Mouse (Mus musculus): ENCODE results near the gene Olfr195. TPM values are rescaled to one million over a fixed set of nuclear protein-coding genes. Genes with fewer than 3 reads are reported as not detected.
"Not testable (repeated sequence)": the region's sequence is repeated elsewhere in the genome, so short reads cannot be mapped to it uniquely, and the experiment has no call there.

Gene Olfr195
- total RNA-seq (2021): not detected
- long read RNA-seq, experiment 1: 0 reads
- long read RNA-seq, experiment 2: 0 reads

DNA sequence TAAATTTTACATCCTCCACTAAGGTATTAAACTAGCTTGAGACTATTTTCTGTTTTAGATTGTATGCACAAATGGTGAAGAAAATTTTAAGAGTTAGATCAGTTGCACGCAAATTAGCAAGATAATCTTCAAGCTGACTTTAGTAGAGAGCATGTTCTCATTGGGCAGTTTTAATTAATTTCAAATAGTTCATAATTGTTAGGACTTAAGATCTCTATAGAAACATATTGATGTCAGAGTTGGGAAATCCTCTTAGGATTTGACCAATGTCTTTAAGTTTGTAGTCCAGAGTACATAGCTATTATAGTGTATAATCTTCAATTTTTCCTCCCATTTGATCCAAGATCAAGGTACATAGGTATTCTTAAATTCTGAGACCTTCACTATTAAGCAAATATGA is at the start of gene Olfr195:
TSS of gene Olfr195 (plus strand) at position 301 of the 400 bp plus-strand sequence.
- DNase-seq (ENCODE audit: low spot score in 2 of 2): no peak

GRCm38 (mm10) chr16:59105312-59105711 is 41.5 kb upstream of the Olfr195 start:
- DNase-seq (ENCODE audit: low spot score in 2 of 2): no peak

DNA sequence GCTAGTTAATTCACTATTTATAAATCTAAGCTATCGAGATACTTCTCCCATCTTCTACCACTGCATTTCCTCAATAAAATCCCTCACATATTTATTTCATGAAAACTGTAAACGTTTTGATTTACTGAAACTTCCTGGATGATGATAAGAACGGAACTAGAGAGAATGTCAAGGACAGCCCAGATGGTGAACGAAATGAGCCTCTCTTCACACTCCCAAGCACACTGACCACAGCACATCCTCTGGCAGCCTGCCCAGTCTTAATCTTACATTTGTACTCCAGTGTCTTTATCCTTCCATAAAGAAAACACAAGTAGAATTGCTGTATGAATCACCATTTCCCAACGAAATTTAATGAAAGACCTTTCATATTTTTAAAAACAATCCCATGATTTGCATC is 38.3 kb upstream of the Olfr195 start:
- DNase-seq (ENCODE audit: low spot score in 2 of 2): not testable (repeated sequence)

GRCm38 (mm10) chr16:59111781-59112180 is 35.1 kb upstream of the Olfr195 start, which contains the start of gene Olfr193:
Gene Olfr193, minus strand, starts transcription at chr16:59111881.
- DNase-seq (ENCODE audit: low spot score in 2 of 2): no peak

- DNase-seq (ENCODE audit: low spot score in 2 of 2): no peak
These were observed 25.9 kb upstream of the Olfr195 start, which contains the start of gene Olfr194 for GRCm38 (mm10) chr16:59120969-59121368. Gene Olfr194, minus strand, starts transcription at chr16:59121069.

GRCm38 (mm10) chr16:59130740-59131139 is 16.1 kb upstream of the Olfr195 start:
- DNase-seq (ENCODE audit: low spot score in 2 of 2): no peak

- no peak for DNase-seq (ENCODE audit: low spot score in 2 of 2)
These were observed 5.7 kb upstream of the Olfr195 start for GRCm38 (mm10) chr16:59141105-59141504.

DNA sequence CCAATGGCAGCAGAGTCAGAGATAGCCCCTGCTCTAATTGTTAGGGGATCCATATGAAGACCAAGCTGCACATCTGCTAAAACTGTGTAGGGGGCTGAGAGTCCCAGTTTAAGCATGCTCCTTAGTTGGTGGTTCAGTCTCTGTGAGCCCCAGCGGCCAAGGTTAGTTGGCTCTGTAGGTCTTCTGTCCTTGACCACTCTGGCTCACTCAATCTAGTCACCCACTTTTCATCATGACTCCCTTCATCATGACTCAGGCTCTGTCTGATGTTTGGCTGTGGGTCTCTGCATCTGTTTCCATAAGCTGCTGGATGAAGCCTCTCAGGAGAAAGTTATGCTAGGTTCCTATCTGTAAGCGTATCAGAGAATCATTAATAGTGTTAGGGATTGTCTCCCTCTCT is 5.2 kb downstream of the Olfr195 start:
- peak in 1 of 2 experiments; percentile 4 for DNase-seq (ENCODE audit: low spot score in 2 of 2)

DNA sequence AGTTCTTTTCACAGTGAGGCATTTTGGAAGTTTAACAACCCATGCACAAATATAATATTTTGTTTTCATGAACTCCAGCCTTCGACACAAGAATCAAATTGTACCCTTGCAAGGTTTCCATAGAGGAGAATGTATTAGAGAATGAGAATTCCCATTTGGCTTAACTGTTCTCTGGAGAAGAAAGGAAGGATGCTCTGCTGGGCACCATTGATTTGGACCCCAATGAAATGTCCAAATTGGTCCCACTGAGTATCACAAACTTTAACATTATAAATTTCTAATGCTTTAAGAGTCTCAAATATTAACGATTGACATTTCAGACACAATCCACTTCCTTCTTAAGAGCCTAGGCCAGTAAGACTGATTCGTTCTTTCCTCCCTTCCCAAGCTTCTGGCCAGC is 23.5 kb downstream of the Olfr195 start, which contains the start of gene Olfr196:
TSS of gene Olfr196 (minus strand) at position 101 of the 400 bp plus-strand sequence.
- DNase-seq (ENCODE audit: low spot score in 2 of 2): no peak

Other genes starting within 250 kb of the Olfr195 start
- not detected for gene Olfr181, start 218.3 kb upstream of the Olfr195 start, total RNA-seq (2021)
- gene Olfr180, start 217.7 kb upstream of the Olfr195 start, total RNA-seq (2021): not detected
- gene Olfr183, start 151.7 kb upstream of the Olfr195 start, total RNA-seq (2021): not detected
- gene Olfr186, start 116.8 kb upstream of the Olfr195 start, total RNA-seq (2021): not detected
- not detected for gene Olfr187, start 107.3 kb upstream of the Olfr195 start, total RNA-seq (2021)
- gene Olfr190, start 69.0 kb upstream of the Olfr195 start, total RNA-seq (2021): not detected
- gene Olfr191, start 57.2 kb upstream of the Olfr195 start, total RNA-seq (2021): not detected
- gene Olfr193, start 35.2 kb upstream of the Olfr195 start, total RNA-seq (2021): not detected
- gene Olfr194, start 26.0 kb upstream of the Olfr195 start, total RNA-seq (2021): not detected
- gene Olfr196, start 23.4 kb downstream of the Olfr195 start, total RNA-seq (2021): not detected
- not detected for gene Olfr198, start 56.5 kb downstream of the Olfr195 start, total RNA-seq (2021)
- not detected for gene Olfr199, start 72.7 kb downstream of the Olfr195 start, total RNA-seq (2021)
- not detected for gene Olfr201, start 125.6 kb downstream of the Olfr195 start, total RNA-seq (2021)
- gene Olfr202, start 139.7 kb downstream of the Olfr195 start, total RNA-seq (2021): not detected
- not detected for gene Olfr203, start 151.8 kb downstream of the Olfr195 start, total RNA-seq (2021)
- not detected for gene Olfr204, start 171.2 kb downstream of the Olfr195 start, total RNA-seq (2021)
- gene Olfr205, start 184.1 kb downstream of the Olfr195 start, total RNA-seq (2021): not detected
- gene Olfr206, start 202.2 kb downstream of the Olfr195 start, total RNA-seq (2021): not detected
- not detected for gene Olfr209, start 216.9 kb downstream of the Olfr195 start, total RNA-seq (2021)